Mouse (Mus musculus): ENCODE results near the gene Pnp.
"Not testable (repeated sequence)": the region's sequence is repeated elsewhere in the genome, so short reads cannot be mapped to it uniquely, and the experiment has no call there.

Gene Pnp

DNA sequence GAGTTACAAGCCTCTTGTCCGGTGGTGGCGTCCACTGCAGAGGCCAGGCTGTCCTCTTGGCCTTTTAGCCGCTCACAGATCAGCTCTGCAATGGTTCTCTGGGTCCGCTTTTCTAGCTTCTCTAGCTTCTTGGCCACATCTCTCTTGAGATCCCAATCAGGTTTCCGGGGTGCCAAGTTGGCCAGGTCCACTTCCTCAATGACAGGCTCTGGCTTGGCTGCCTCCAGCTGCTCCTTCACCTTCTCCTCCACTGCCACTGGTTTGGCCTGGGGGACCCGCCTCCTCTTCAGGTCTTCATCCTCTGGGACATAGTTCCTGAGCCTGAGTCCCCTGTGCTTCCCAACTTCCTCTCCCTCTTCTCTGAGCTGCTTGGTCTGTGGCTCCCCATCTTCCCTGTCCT is 47.6 kb downstream of the Pnp start:
- not testable (repeated sequence) for DNase-seq

DNA sequence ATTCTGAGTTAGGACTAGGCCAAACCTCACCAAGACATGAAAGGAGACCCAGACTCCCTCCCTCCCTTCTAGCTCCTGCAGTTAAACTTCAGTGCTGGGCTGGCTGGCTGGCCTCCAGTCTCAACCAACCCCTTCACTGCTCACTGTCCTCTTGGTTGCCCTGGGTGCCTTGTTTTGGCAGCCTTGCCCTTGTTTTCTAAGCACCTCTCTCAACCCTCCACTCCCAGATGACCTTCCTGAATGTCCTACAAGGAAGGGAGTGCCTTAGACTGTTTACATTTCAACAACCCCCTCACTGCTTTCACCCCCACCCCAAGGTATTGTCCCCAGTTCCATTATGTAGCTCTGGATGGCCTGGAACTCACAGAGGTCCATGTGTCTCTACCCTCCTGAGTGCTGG is 48.7 kb downstream of the Pnp start:
- no peak for DNase-seq

GRCm38 (mm10) chr14:50981207-50981606 is 50.3 kb downstream of the Pnp start:
- no peak for DNase-seq

DNA sequence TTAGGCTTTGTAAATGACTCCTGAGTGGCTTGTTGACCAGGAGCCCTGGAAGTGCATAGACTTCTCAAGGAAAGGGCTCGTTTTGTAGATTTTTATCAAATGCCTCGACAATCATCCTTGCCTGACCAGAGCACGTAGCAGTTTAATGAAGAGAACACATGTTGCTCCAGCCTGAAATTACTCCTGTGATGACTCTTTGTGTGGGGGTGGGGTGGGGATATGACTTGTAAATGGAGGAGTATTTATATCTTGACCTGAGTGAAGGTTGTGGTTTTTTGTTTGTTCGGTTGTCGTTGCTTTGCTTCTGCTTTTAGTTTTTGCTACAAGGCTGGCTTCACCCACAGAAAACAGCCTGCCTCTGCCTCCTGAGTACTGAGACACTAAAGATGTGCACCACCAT is 51.0 kb downstream of the Pnp start:
- DNase-seq: no peak

DNA sequence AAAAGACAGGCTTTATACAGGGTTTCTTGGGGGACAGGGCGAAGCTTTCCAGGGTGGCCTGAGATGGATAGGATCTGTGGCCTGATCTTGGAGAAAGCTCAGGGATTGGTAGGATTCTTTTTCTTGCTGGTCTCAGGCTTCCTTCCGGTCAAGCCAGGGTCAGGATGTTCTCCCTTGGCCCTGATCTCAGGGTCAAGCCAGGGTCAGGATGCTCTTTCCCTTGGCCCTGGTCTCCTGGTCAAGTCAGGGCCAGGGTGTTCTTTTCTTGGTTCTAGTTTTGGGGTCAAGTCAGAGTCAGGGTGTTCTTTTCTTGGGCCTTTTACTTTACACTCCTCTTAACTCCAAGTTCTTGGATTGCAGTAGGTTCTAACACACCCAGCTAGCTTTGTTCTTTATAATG is 56.8 kb downstream of the Pnp start:
- DNase-seq: no peak

DNA sequence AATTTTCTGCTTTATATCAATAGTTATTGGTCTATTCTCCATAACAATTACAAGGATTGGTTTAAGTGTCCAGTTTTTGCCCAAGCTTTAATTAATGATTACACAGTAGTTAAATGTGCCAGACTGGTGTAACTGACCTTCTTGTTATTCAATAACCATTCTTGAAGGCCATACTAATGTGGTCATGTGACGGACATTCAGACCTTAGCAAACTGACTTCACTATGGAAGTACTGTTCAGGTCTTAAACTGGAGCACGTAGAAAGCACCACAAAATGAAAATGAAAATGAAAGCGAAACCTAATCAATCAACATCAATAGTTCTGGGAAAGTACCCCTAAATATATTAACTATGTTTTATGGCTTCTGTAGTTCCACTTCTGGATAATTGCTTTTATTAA is 60.2 kb downstream of the Pnp start:
- no peak for DNase-seq

- no peak for DNase-seq
Observed at GRCm38 (mm10) chr14:50997088-50997487, 66.2 kb downstream of the Pnp start.

GRCm38 (mm10) chr14:50997999-50998666 is 67.3 kb downstream of the Pnp start:
- no peak for DNase-seq

GRCm38 (mm10) chr14:51007152-51007801 is 76.4 kb downstream of the Pnp start, which contains the start of gene Rnase10:
TSS of gene Rnase10 (plus strand) at chr14:51007751.
- DNase-seq: no peak

GRCm38 (mm10) chr14:51007914-51008713 is 77.2 kb downstream of the Pnp start:
- no peak for DNase-seq

DNA sequence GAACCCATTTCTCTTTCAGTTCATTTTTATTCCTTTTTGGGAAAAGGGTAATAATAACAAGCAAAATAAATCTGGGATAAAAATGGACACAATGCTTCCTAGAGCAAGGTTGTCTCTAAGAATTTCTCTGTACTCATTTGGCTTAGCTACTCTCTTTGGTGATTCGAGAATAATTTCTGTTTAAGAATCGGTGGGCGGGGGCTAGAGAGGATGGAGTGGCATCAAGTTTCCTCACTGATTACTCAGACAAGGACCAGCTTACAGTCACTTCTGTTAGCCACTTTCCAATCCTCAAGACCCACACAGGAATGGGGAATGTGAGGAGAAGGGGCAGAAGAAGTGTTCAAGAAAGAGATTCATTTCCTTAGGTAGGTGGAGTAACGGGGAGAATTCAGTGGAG is 77.9 kb downstream of the Pnp start:
- no peak for DNase-seq

GRCm38 (mm10) chr14:51009572-51009971 is 78.7 kb downstream of the Pnp start:
- DNase-seq: no peak

GRCm38 (mm10) chr14:51014724-51015123 is 83.8 kb downstream of the Pnp start:
- not testable (repeated sequence) for DNase-seq

Data from thymus, postnatal 36 days (tissue).